Mouse (Mus musculus): ENCODE measurements around the gene Hist1h2ak.
A peak's percentile ranks its signal among the peaks of the same experiment; 100 is the strongest.

The Hist1h2ak gene

DNA sequence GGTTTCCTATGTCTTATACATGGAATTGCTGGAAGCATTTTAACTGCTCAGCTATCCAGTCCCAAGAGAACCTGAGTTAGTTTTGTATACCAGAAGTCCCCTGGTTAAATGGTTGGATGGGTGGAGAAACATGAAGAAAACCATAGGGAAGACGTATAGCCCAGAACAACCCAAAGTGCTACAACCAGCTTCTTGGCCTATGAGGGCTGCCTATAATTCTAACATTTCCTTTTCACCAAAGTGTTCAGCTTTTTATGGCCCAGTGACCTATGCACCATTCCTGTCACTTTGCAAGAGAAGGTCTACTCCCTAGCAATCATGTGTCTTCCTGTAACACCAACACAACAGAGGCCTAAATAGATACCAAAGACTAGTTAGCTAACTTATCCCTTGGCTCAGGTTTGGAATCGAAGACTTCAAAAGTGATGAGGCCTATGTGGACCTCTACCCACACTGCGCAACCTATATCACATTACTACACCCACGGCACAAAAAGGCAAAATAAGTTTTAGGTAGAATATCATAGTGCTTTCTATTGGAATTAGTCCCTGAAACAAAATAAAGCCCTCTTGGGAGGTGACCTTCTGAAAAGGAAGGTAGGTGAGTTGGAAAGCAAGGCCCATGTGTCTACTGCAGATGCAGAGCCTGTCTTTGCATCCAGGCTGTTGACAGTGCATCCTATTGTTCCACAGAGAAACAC lies 35.1 kb downstream of the Hist1h2ak start:
- DNase-seq, result no peak

GRCm38 (mm10) chr13:21717397-21718357 lies 36.0 kb downstream of the Hist1h2ak start, which contains the start of gene Hist1h3h:
TSS of gene Hist1h3h (plus strand) at chr13:21717659.
- DNase-seq, result peak; percentile 87

DNA sequence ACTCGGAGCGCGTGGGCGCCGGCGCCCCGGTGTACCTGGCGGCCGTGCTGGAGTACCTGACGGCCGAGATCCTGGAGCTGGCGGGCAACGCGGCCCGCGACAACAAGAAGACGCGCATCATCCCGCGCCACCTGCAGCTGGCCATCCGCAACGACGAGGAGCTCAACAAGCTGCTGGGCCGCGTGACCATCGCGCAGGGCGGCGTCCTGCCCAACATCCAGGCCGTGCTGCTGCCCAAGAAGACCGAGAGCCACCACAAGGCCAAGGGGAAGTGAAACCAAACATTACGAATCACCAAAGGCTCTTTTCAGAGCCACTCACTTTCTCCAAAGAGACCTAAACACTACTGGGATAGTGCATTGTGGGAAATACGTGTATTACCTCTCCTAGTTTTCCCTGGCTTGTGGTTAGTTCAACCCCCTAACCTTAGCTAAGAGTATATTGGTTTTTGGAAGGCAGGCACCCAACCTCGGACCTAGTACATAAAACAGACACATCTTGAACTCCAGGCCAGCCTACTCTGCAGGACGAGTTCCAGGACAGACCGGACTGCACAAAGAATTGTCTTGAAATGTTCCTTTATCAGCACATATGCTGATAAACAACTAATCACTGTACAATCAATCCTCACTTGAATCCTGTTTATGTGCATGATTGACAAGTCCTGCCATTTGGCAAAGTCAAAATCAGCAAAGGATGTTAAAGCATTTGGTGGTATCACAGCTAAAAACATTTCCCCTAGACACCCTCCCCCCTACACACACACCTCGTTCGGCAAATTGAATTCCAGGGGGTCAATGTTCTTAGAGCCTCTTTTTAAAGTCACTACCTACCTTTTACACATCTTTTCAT lies 36.9 kb downstream of the Hist1h2ak start:
- peak; percentile 24 for DNase-seq

GRCm38 (mm10) chr13:21715864-21716539 lies 37.6 kb downstream of the Hist1h2ak start, which contains the start of the genes Hist1h2bl and Hist1h2ai:
TSS of gene Hist1h2bl (minus strand) at chr13:21716143.
TSS of gene Hist1h2ai (plus strand) at chr13:21716422.
- DNase-seq, result peak; percentile 93

DNA sequence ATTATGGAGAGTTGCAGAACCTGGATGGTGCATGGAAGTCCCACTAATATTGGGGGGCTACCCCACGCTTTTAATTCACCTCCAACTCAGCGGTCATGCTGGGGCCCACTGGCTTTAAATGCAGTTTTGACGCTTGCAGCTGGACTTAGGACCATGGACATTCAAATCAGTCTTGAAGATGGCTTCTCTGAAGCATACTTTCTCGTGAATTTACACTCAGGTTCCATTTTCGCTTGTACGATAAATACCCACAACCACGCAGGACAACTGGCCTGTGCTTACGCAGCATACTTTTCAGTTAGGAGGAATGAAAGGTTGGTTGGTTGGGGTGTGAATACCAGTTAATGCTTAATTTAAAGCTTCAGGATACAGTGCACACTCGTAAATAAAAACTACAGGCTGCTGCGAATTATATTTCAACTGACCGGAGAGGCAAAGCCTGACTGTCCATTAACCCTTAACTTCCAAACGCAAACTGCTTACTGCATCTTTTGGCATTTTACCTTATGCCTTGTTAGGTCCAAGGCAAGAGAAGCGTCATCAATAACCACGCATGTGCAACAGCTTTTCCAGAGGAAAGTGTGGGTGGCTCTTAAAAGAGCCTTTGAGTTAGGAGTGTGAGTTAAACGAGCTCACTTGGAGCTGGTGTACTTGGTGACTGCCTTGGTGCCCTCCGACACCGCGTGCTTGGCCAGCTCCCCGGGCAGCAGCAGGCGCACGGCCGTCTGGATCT lies 38.3 kb downstream of the Hist1h2ak start:
- peak; percentile 8 for DNase-seq

- DNase-seq, result peak; percentile 40
Measured at GRCm38 (mm10) chr13:21714725-21715124, 38.9 kb downstream of the Hist1h2ak start.

GRCm38 (mm10) chr13:21711698-21712097 lies 41.9 kb downstream of the Hist1h2ak start:
- no peak for DNase-seq

DNA sequence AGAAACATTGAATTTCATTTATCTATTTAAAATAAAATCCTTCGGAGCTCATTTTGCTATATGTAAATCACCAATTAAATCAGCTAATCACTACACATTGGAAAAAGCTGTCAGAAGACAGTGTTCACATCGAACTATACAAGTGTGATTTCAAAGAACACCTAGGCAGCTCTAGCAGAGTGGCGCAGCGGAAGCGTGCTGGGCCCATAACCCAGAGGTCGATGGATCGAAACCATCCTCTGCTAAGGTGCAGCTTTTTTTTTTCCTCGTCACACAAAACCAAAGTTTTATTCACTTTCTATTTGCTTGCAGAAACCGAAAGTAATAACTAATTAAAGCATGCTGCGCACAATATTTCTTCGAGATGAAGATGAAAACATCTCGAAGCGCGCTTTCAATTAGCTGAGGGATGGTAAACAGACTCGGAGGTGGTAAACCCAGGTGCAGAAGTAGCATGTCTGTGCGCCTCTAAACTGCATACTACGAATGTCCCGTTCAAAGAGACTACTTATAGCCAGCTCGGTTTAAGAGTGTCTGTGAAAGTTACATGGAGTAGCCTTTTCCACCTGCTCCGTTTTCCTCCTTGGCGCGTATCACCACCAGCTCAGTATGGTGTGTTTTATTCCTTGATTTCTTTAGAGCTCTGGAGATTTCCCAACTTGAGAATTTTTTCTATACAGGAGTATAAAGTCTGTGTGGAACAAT lies 42.7 kb downstream of the Hist1h2ak start:
- peak; percentile 67 for DNase-seq

DNA sequence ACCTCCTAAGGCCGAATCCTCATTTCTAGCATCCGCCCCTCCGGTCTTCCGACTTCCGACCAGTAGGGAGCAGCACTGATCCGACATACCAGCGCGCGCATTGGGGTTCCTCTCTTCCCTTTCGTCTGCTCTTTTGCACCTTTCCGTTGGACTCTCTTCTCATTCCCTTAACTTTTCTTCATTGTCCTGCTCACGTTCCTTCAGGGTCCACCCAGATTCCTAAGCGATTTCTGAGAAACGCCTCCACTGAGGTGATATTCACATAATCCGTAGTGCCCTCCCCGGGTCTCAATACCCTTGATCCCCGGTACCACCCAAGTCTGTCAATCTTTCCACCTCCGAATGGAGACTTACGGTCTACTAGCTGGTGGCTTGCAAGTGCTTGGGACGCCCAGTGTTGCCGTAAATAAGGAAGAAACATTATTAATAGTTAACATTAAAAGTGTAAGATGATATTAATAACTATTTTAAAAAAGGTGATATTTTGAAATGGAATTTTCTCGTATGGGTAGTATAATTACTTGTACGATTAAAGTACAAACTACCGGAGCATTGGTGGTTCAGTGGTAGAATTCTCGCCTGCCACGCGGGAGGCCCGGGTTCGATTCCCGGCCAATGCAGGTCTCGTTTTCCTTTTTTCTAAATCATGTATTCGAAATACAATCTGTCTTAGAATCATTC lies 43.5 kb downstream of the Hist1h2ak start:
- peak; percentile 85 for DNase-seq

DNA sequence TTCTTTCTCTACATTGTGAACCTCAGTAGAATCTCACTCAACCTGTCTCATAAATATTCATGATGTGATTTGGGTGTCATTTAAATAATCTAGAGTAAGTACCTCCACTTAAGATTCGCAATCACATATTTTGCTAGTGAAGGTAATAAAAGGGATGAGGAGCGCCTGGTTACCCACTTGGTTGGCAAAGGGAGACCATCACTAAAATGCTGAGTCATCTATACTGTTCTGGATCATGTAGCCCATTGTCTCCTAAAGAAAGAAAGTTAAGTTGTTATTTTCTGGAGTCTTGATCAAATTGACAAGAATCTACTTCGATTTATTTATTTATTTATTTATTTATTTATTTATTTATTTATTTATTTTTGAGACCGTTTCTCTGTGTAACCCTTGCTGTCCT lies 47.0 kb downstream of the Hist1h2ak start:
- no peak for DNase-seq

Data from layer of hippocampus, adult 9-11 months (tissue).